Mouse (Mus musculus): ENCODE measurements around the gene Mphosph6. TPM values are rescaled to one million over a fixed set of nuclear protein-coding genes. Genes with fewer than 3 reads are reported as not detected.

Mphosph6 gene
- polyA plus RNA-seq, 1 experiment from 2014 or later, result 37.6 TPM

DNA sequence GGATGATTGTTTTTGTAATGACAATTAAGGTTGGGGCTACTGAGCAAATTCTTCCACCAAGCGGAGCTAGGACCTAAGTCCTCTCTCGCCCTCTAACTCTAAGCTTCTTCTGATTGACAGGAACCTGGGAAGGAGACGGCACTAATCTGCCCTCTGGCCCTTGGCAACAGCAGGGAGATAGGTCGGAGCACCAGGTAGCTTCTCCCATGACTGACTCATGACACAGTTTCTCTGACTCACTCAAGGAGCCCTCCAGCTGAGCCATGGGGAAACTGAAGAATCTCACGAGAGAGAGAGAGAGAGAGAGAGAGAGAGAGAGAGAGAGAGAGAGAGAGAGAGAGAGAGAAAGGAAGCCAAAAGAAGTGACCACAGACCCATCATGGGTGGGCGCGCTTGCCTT is 32.8 kb downstream of the Mphosph6 start:
- 64% methylated on average over 7 of the region's 7 CpGs for WGBS
- no peak for ATAC-seq (ENCODE audit: extremely low read depth, insufficient number of reproducible peaks, low FRiP score, low TSS enrichment)
- Histone ChIP-seq H3K4me3 (no peak overlapping the region), H3K27me3 (replicated peaks) (peaks cover 5% of the 10 kb centered on the region; the same call in 1 of the 2 replicates), H3K27ac (replicated peaks) (no peak overlapping the region), H3K9me3 (no peaks in the 10 kb centered on the region), H3K4me1 (peaks cover 9% of the 10 kb centered on the region), H3K9ac (no peak overlapping the region), H3K4me2 (no peak overlapping the region), H3K36me3 (no peaks in the 10 kb centered on the region)

DNA sequence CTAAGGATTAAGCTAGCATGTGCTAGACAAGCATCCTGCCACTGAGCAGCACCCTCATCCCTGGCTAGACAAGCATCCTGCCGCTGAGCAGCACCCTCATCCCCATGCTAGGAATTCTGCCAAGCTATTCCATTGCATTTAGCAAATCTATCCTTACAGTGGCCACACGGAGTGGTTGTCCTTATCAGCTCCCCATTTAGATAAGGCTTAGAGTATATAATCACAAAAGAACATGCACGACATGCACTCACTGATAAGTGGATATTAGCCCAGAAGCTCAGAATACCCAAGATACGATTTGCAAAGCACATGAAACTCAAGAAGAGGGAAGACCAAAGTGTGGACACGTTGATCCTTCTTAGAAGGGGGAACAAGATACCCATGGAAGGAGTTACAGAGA is 35.8 kb downstream of the Mphosph6 start:
- Histone ChIP-seq H3K9ac (no peak overlapping the region), H3K4me3 (no peak overlapping the region), H3K27ac (replicated peaks) (no peak overlapping the region), H3K9me3 (peaks cover 4% of the 10 kb centered on the region; the same call in 1 of the 2 replicates), H3K27me3 (replicated peaks) (peaks cover 5% of the 10 kb centered on the region; the same call in 1 of the 2 replicates), H3K4me2 (no peak overlapping the region), H3K36me3 (no peaks in the 10 kb centered on the region), H3K4me1 (peaks cover 9% of the 10 kb centered on the region)
- ATAC-seq (ENCODE audit: extremely low read depth, insufficient number of reproducible peaks, low FRiP score, low TSS enrichment), result no peak
- WGBS, result 9% methylated on average over 5 of the region's 5 CpGs

DNA sequence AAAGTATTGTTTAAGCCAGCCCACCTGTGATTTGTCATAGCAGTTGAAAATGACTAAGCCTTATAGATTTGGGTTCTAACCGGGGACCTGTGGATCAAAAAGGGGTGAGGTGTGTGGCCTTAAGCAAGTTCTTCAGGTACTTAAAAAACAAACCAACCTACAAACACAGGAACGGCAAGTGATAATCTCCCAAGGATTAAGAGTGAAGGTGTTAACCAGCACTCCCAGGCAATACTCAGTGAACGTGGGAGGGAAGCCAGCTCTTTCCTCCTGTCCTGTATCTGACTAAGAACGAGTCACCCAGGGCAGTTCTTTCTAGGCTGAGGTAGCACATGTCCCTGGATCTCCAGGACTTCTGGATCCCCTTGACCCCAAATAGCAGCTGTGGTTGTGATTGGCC is 37.1 kb downstream of the Mphosph6 start:
- H3K4me2 ChIP-seq, result no peak overlapping the region
- peaks cover 5% of the 10 kb centered on the region; the same call in 1 of the 2 replicates for H3K27me3 ChIP-seq (replicated peaks)
- H3K36me3 ChIP-seq, result no peaks in the 10 kb centered on the region
- no peak overlapping the region for H3K4me3 ChIP-seq
- no peak for ATAC-seq (ENCODE audit: extremely low read depth, insufficient number of reproducible peaks, low FRiP score, low TSS enrichment)
- peaks cover 9% of the 10 kb centered on the region for H3K4me1 ChIP-seq
- no peak overlapping the region for H3K27ac ChIP-seq (replicated peaks)
- H3K9ac ChIP-seq, result no peak overlapping the region
- peaks cover 4% of the 10 kb centered on the region; the same call in 1 of the 2 replicates for H3K9me3 ChIP-seq
- WGBS, result 44% methylated on average over 4 of the region's 4 CpGs

DNA sequence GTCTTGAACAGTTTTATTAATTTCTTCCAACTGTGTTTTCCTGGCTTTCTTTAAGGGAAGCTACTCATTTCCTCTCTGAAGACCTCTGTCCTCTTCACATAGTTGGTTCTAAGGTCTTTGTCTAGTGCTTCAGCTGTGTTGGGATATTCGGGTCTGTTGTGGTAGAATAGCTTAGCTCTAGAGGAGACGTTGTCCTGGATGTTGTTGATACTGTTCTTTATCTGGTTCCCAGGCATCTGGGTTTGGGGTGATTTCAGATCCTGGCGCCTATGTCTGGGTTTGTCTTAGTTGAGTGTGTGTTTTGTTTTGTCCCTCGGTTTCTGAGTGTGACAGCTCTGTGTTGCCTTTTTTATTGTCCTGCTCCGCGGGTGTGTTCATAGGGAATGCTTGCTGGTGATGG is 39.0 kb downstream of the Mphosph6 start:
- ATAC-seq (ENCODE audit: extremely low read depth, insufficient number of reproducible peaks, low FRiP score, low TSS enrichment), result no peak
- H3K9me3 ChIP-seq, result peaks cover 4% of the 10 kb centered on the region; the same call in 1 of the 2 replicates
- no peak overlapping the region for H3K4me2 ChIP-seq
- H3K4me3 ChIP-seq, result no peak overlapping the region
- WGBS, result 52% methylated on average over 6 of the region's 6 CpGs
- no peaks in the 10 kb centered on the region for H3K36me3 ChIP-seq
- H3K27ac ChIP-seq (replicated peaks), result no peak overlapping the region
- peaks cover 9% of the 10 kb centered on the region for H3K4me1 ChIP-seq
- H3K9ac ChIP-seq, result no peak overlapping the region
- H3K27me3 ChIP-seq (replicated peaks), result peaks cover 5% of the 10 kb centered on the region; the same call in 1 of the 2 replicates

DNA sequence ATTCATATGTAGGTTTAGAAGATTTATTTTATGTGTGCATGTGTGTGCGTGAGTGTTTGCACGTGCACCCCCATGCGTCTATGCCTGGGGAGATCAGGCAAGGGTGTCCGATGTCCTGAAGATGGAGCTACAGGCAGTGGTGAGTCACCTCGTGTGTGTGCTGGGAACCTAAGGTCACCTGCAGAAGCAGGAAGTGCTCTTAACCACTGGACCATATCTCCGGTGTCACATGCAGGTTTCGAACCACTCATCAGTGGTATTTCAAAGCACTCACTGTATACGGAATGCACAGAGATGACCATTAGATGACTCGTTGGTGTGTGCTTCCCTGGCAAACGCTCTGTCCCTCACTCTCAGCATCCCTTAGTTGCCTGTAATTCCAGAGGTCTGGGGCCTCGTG is 43.8 kb downstream of the Mphosph6 start:
- Histone ChIP-seq H3K4me2 (no peak overlapping the region), H3K36me3 (no peaks in the 10 kb centered on the region), H3K9ac (no peak overlapping the region), H3K4me3 (no peak overlapping the region), H3K4me1 (0 out of 2 replicates have a peak, but pooled peaks cover 6% of the 10 kb centered on the region), H3K9me3 (peaks cover 4% of the 10 kb centered on the region; the same call in 1 of the 2 replicates), H3K27me3 (replicated peaks) (no peaks in the 10 kb centered on the region), H3K27ac (replicated peaks) (no peak overlapping the region)
- no peak for ATAC-seq (ENCODE audit: extremely low read depth, insufficient number of reproducible peaks, low FRiP score, low TSS enrichment)
- 70% methylated on average over 11 of the region's 11 CpGs for WGBS

DNA sequence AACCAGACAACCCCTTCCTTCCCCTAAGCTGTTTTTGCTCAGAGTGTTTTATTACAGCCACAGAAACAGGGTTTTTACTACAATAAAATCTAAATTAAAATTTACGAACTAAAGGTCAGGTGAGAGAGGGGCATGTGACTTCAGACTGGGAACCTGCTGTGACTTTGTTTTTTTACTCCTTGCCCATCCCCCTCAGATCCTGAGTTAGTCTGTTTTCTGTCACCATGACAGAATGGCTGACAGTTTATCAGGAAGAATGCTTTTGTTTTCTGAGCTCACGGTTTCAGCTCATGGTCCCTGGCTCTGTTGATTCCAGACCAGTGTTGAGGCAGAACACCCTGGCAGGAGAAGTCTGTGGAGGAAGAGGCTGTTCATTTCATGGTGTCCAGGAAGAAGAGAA is 52.3 kb downstream of the Mphosph6 start:
- no peak overlapping the region for H3K27ac ChIP-seq (replicated peaks)
- WGBS, result 46% methylated on average over 2 of the region's 2 CpGs
- H3K4me1 ChIP-seq, result 0 out of 2 replicates have a peak, but pooled peaks cover 5% of the 10 kb centered on the region
- no peak overlapping the region for H3K9ac ChIP-seq
- H3K27me3 ChIP-seq (replicated peaks), result no peaks in the 10 kb centered on the region
- no peak overlapping the region for H3K4me2 ChIP-seq
- H3K4me3 ChIP-seq, result no peak overlapping the region
- H3K36me3 ChIP-seq, result no peaks in the 10 kb centered on the region
- ATAC-seq (ENCODE audit: extremely low read depth, insufficient number of reproducible peaks, low FRiP score, low TSS enrichment), result no peak
- H3K9me3 ChIP-seq, result no peaks in the 10 kb centered on the region

DNA sequence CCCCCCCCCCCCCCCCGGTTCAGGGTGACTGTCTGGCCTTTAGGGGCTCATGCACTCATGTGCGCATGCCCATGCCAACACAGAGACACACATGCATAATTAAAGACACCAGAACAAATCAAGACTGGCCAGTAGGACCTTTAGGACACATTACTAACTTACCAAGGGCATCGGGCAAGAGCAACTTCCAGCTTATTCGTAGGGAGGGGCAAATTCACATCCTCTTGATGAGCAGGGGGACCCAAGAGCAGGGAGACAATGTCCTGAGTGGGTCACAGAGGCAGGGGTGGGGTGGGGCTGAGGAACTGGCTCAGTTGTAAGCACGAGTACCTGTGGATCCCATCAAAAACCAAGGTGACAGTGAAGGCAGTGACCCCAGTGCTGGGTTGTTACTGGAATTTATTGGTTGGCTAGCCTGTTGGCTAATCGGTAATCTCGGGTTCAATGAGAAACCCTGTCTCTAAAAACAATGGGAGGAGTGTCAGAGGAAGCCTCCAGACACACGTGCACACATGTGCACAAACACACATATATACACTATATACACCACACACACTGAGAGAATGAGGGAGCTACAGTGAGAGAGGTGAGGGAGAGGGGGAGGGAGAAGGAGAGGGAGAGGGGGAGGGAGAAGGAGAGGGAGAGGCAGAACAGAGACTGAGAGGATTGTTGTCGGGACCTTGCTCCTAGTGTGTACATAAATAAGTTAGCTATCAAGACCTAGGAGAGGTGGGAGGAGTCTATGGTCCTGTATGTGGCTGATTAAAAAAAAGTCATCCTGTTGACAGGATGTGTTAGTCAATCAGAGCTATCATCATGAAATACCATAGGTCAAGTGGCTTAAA is 53.6 kb downstream of the Mphosph6 start:
- no peak for ATAC-seq (ENCODE audit: extremely low read depth, insufficient number of reproducible peaks, low FRiP score, low TSS enrichment)
- Histone ChIP-seq H3K9ac (no peak overlapping the region), H3K4me1 (0 out of 2 replicates have a peak, but pooled peaks cover 2% of the 10 kb centered on the region), H3K27me3 (replicated peaks) (no peaks in the 10 kb centered on the region), H3K4me3 (no peak overlapping the region), H3K4me2 (no peak overlapping the region), H3K36me3 (no peaks in the 10 kb centered on the region), H3K9me3 (no peaks in the 10 kb centered on the region), H3K27ac (replicated peaks) (no peak overlapping the region)
- 67% methylated on average over 8 of the region's 9 CpGs for WGBS

DNA sequence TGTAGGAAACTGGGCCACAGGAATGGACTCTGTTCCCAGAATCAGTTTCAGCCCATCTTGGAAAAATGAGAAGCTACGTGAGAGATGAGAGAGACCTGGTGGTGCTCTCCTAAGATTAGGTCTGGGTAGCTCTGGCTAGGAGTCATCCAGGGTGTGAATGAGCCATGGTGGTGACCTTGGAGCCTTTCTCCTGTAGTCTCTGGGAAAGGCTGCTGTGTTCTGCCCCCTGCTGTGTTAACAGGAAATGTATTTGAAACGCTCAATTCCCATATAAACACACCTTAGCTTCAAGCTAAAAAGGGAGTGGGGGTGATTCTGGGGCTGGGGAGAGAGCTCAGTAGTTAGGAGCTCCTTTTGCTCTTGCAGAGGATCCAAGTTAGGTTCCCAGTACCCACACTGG is 54.3 kb downstream of the Mphosph6 start:
- H3K4me1 ChIP-seq, result peaks cover 6% of the 10 kb centered on the region; the same call in 1 of the 2 replicates
- H3K36me3 ChIP-seq, result no peaks in the 10 kb centered on the region
- no peaks in the 10 kb centered on the region for H3K9me3 ChIP-seq
- no peak overlapping the region for H3K4me2 ChIP-seq
- no peaks in the 10 kb centered on the region for H3K27me3 ChIP-seq (replicated peaks)
- no peak overlapping the region for H3K9ac ChIP-seq
- H3K27ac ChIP-seq (replicated peaks), result no peak overlapping the region
- 17% methylated on average over 2 of the region's 2 CpGs for WGBS
- ATAC-seq (ENCODE audit: extremely low read depth, insufficient number of reproducible peaks, low FRiP score, low TSS enrichment), result no peak
- no peak overlapping the region for H3K4me3 ChIP-seq

DNA sequence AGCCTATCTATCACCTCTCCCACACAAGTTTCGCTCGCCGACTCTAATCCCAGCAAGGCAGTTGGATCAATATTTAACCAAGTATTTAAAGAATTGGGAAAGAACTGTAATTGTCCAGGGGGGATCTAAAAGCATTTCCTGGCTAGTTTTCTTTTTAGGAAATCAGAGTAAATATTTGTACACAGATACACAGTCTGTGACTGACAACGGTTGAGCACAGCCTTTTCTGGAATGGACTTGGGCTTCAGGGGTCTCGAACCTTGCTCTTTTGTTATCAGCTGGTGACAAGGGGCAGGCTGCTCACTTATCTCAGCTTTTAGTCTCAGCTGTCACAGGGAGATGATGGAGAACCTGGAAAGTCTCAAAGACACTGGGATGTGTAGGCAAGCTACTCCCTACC is 55.1 kb downstream of the Mphosph6 start:
- ATAC-seq (ENCODE audit: extremely low read depth, insufficient number of reproducible peaks, low FRiP score, low TSS enrichment), result no peak
- no peak overlapping the region for H3K4me3 ChIP-seq
- 53% methylated on average over 5 of the region's 5 CpGs for WGBS

DNA sequence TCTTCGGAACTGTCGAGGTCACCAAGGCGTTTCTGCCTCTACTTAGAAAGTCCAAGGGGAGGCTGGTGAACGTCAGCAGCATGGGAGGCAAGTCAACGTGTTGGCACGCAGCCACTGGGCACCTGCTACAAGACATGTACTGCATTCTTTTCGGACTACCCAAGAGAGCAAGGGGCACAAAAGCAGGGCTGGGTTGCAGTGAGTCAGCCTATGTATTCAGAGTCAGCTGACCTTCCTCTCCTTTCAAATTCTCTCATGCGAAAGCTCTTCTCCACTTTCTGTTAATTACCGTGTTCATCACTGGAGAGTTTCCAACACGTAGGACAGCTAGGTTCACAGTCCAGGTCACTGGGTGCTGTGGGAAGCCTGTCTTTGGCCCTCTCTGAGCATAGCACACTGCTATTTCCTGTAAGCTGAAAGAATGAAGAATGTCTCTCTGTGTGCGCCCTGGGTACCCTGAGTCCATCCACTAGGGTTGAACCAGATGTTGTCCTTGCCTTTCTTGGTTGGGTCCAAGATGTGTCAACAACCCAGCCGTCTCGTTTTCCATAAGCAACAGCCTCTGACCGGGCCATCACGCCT is 59.2 kb downstream of the Mphosph6 start:
- 63% methylated on average over 15 of the region's 15 CpGs for WGBS
- no peak for ATAC-seq (ENCODE audit: extremely low read depth, insufficient number of reproducible peaks, low FRiP score, low TSS enrichment)
- peaks cover 8% of the 10 kb centered on the region; the same call in 1 of the 2 replicates for H3K4me1 ChIP-seq
- no peak overlapping the region for H3K4me3 ChIP-seq
- H3K27ac ChIP-seq (replicated peaks), result no peak overlapping the region
- no peaks in the 10 kb centered on the region for H3K36me3 ChIP-seq
- no peaks in the 10 kb centered on the region for H3K9me3 ChIP-seq
- no peak overlapping the region for H3K4me2 ChIP-seq
- H3K27me3 ChIP-seq (replicated peaks), result no peaks in the 10 kb centered on the region
- H3K9ac ChIP-seq, result no peak overlapping the region

More for the DNA sequence above, 55.1 kb downstream of the Mphosph6 start:
- Histone ChIP-seq H3K36me3 (no peaks in the 10 kb centered on the region), H3K9me3 (no peaks in the 10 kb centered on the region), H3K4me2 (no peak overlapping the region), H3K27me3 (replicated peaks) (no peaks in the 10 kb centered on the region), H3K4me1 (peaks cover 11% of the 10 kb centered on the region; the same call in 1 of the 2 replicates), H3K27ac (replicated peaks) (no peak overlapping the region), H3K9ac (no peak overlapping the region)

Data from heart, embryonic 13.5 days (tissue).